Mouse (Mus musculus) forebrain, postnatal 0 days (tissue): ENCODE data around the gene Ripor1. TPM values are rescaled to one million over a fixed set of nuclear protein-coding genes. Genes with fewer than 3 reads are reported as not detected.
"Not testable (repeated sequence)": the region's sequence is repeated elsewhere in the genome, so short reads cannot be mapped to it uniquely, and the experiment has no call there.

Experiments used
- ATAC-seq: fragments of 200-750 bp; cut with Nextera tagmentation; 2 replicates; pipeline ENCODE4 v1.8.0; 2017; ENCODE audit warnings: mild to moderate bottlenecking, moderate library complexity
- DNase-seq: peaks from one replicate; pipeline ENCODE4 v3.0.0-alpha.2; 2015
- H3K27ac ChIP-seq: fragments of 300-500 bp; sonication (generic); 2 replicates; pipeline ENCODE4 v1.5.1; 2014; ENCODE audit warnings: low read depth, mild to moderate bottlenecking, antibody characterized with exemption, low read length, moderate library complexity, mixed read lengths
- H3K27me3 ChIP-seq: fragments of 300-500 bp; sonication (generic); 2 replicates; pipeline ENCODE4 v1.6.1; 2014; ENCODE audit warnings: mild to moderate bottlenecking, low read length, mixed read lengths; ENCODE audit not compliant: insufficient read depth
- H3K36me3 ChIP-seq: fragments of 300-500 bp; sonication (generic); 2 replicates; pipeline ENCODE4 v1.6.1; 2014; ENCODE audit warnings: mild to moderate bottlenecking, moderate library complexity; ENCODE audit not compliant: insufficient read depth
- H3K4me1 ChIP-seq: fragments of 300-500 bp; sonication (generic); 2 replicates; pipeline ENCODE4 v1.6.1; 2014; ENCODE audit warnings: antibody characterized with exemption; ENCODE audit not compliant: insufficient read depth
- H3K4me2 ChIP-seq: fragments of 300-500 bp; sonication (generic); 2 replicates; pipeline ENCODE4 v1.6.1; 2014; ENCODE audit warnings: low read depth, mild to moderate bottlenecking, moderate library complexity
- H3K4me3 ChIP-seq: fragments of 300-500 bp; sonication (generic); 2 replicates; pipeline ENCODE4 v1.5.1; 2014; ENCODE audit warnings: low read depth, low read length, mixed read lengths
- H3K9ac ChIP-seq: fragments of 300-500 bp; sonication (generic); 2 replicates; pipeline ENCODE4 v1.6.1; 2014; ENCODE audit warnings: mild to moderate bottlenecking
- H3K9me3 ChIP-seq: fragments of 300-500 bp; sonication (generic); 2 replicates; pipeline ENCODE4 v1.6.1; 2016; ENCODE audit warnings: low read length
- CTCF ChIP-seq: sonication (generic); IDR thresholded peaks from 2 replicates; pipeline ENCODE4 v1.5.1; 2016; ENCODE audit warnings: antibody characterized with exemption, control low read depth, low read depth
- WGBS: fragments of 180-500 bp; shearing (Covaris S2); extraction: QIAGEN DNeasy Blood & Tissue Kit; methylation state at CpG from one replicate; pipeline ENCODE4 v1.1.7; 2014; 5-methylcytosine and 5-hydroxymethylcytosine counted together
- polyA plus RNA-seq: library from polyadenylated mRNA; unstranded; fragments of >200 nt; fragmentation: Nextera tagmentation; extraction: Ambion mirVana; gene quantifications from 2 replicates; pipeline ENCODE4 v1.2.1, GENCODE M21; 2015
- total RNA-seq: library from RNA; depleted of rRNA; stranded (reverse); fragments of >200 nt; gene quantifications from 2 replicates; pipeline ENCODE4 v1.2.3, GENCODE M21; 2014; rRNA removed

The Ripor1 gene
- total RNA-seq (9.2 and 10.6 TPM in 2 replicates), polyA plus RNA-seq (37.2 and 37.4 TPM in 2 replicates)

GRCm38 (mm10) chr8:105604804-105605381 is at the start of gene Ripor1:
TSS of gene Ripor1 (plus strand) at chr8:105605255.
- DNase-seq (peak; percentile 87), ATAC-seq (peak; percentile 84)
- Histone ChIP-seq H3K9me3 (no peaks in the 10 kb centered on the region), H3K4me2 (peak within 1 kb of the TSS; percentile 67), H3K4me3 (peak within 1 kb of the TSS; percentile 77), H3K4me1 (peaks cover 10% of the 10 kb centered on the region; the same call in 1 of the 2 replicates), H3K27me3 (no peaks in the 10 kb centered on the region), H3K36me3 (no peaks in the 10 kb centered on the region), H3K27ac (peak within 1 kb of the TSS; percentile 96), H3K9ac (peak within 1 kb of the TSS; percentile 84)
- under 1% methylated on average over 34 of the region's 42 CpGs for WGBS
- TF ChIP-seq CTCF, result peak; percentile 78

- Histone ChIP-seq H3K4me3 (no peak overlapping the region), H3K4me2 (no peak overlapping the region), H3K9me3 (no peaks in the 10 kb centered on the region), H3K27ac (no peak overlapping the region), H3K9ac (no peak overlapping the region), H3K4me1 (peaks cover 20% of the 10 kb centered on the region), H3K36me3 (no peaks in the 10 kb centered on the region), H3K27me3 (no peaks in the 10 kb centered on the region)
- 82% methylated on average over 3 of the region's 3 CpGs for whole genome bisulfite sequencing
- ATAC-seq, result no peak
- no peak for DNase-seq
- TF ChIP-seq CTCF, result no peak
Observed at GRCm38 (mm10) chr8:105562863-105563262, 42.2 kb upstream of the Ripor1 start.

- H3K4me2 ChIP-seq, result no peak overlapping the region
- no peak overlapping the region for H3K9ac ChIP-seq
- no peak overlapping the region for H3K4me3 ChIP-seq
- ATAC-seq, result no peak
- DNase-seq, result no peak
- H3K27ac ChIP-seq, result no peak overlapping the region
- H3K27me3 ChIP-seq, result no peaks in the 10 kb centered on the region
- no peak for TF ChIP-seq CTCF
- H3K4me1 ChIP-seq, result peaks cover 20% of the 10 kb centered on the region
- H3K9me3 ChIP-seq, result no peaks in the 10 kb centered on the region
- H3K36me3 ChIP-seq, result no peaks in the 10 kb centered on the region
- WGBS, result 83% methylated on average over 1 of the region's 1 CpGs
Observed at GRCm38 (mm10) chr8:105563871-105564270, 41.2 kb upstream of the Ripor1 start.

- H3K4me3 ChIP-seq, result peak overlapping the region; percentile 89
- not testable (repeated sequence) for H3K9me3 ChIP-seq, H3K36me3 ChIP-seq, DNase-seq, H3K27me3 ChIP-seq, ATAC-seq
- H3K27ac ChIP-seq, result peak overlapping the region; percentile 93
- H3K4me2 ChIP-seq, result peak overlapping the region; percentile 88
- WGBS, result 86% methylated on average over 9 of the region's 9 CpGs
- H3K9ac ChIP-seq, result peak overlapping the region; percentile 92
- H3K4me1 ChIP-seq, result peaks cover 20% of the 10 kb centered on the region
Observed at GRCm38 (mm10) chr8:105564573-105565229, 40.4 kb upstream of the Ripor1 start.

GRCm38 (mm10) chr8:105565401-105565881 is 39.6 kb upstream of the Ripor1 start:
- 0 out of 2 replicates have a peak, but pooled peaks have one; percentile 20 for TF ChIP-seq CTCF
- no peaks in the 10 kb centered on the region for H3K36me3 ChIP-seq
- peak overlapping the region; percentile 93 for H3K27ac ChIP-seq
- H3K4me1 ChIP-seq, result peaks cover 20% of the 10 kb centered on the region
- WGBS, result under 1% methylated on average over 31 of the region's 31 CpGs
- ATAC-seq, result peak; percentile 66
- H3K9me3 ChIP-seq, result no peaks in the 10 kb centered on the region
- peak overlapping the region; percentile 89 for H3K4me3 ChIP-seq
- no peaks in the 10 kb centered on the region for H3K27me3 ChIP-seq
- DNase-seq, result no peak
- peak overlapping the region; percentile 92 for H3K9ac ChIP-seq
- peak overlapping the region; percentile 88 for H3K4me2 ChIP-seq

GRCm38 (mm10) chr8:105565952-105566702 is 38.9 kb upstream of the Ripor1 start, which contains the start of gene Atp6v0d1:
TSS of gene Atp6v0d1 (minus strand) at chr8:105566047.
- peak; percentile 98 for ATAC-seq
- peak within 1 kb of the TSS; percentile 88 for H3K4me2 ChIP-seq
- H3K4me1 ChIP-seq, result peaks cover 20% of the 10 kb centered on the region
- peak within 1 kb of the TSS; percentile 93 for H3K27ac ChIP-seq
- H3K4me3 ChIP-seq, result peak within 1 kb of the TSS; percentile 89
- H3K27me3 ChIP-seq, result no peaks in the 10 kb centered on the region
- TF ChIP-seq CTCF, result peak; percentile 95
- no peaks in the 10 kb centered on the region for H3K9me3 ChIP-seq
- DNase-seq, result peak; percentile 100
- H3K36me3 ChIP-seq, result no peaks in the 10 kb centered on the region
- 3% methylated on average over 53 of the region's 53 CpGs for WGBS
- H3K9ac ChIP-seq, result peak within 1 kb of the TSS; percentile 92
